Mouse (Mus musculus) spleen, adult 2 months (tissue): Measurements from ENCODE around the gene Syndig1. TPM values are rescaled to one million over a fixed set of nuclear protein-coding genes. Genes with fewer than 3 reads are reported as not detected.

Experiments used
- DNase-seq, 2 experiments: peaks; one replicate each; pipeline versions ENCODE4 v3.0.0 to v3.0.0-alpha.2; 2012 to 2021; ENCODE audit warnings: low spot score in 2 of 2, low read depth in 1 of 2
- H3K27ac ChIP-seq: fragments of 200-500 bp; 2 replicates; pipeline ENCODE4 v1.5.1; 2012; ENCODE audit warnings: low read length, inconsistent platforms; ENCODE audit not compliant: insufficient read depth
- H3K27me3 ChIP-seq: fragments of 200-500 bp; 2 replicates; pipeline ENCODE4 v1.6.1; 2012; ENCODE audit warnings: mild to moderate bottlenecking, moderate library complexity, low read length, inconsistent platforms; ENCODE audit not compliant: control insufficient read depth, insufficient read depth
- H3K36me3 ChIP-seq: fragments of 200-500 bp; 2 replicates; pipeline ENCODE4 v1.6.1; 2012; ENCODE audit warnings: mild to moderate bottlenecking, low read length, inconsistent platforms; ENCODE audit not compliant: control insufficient read depth, insufficient read depth
- H3K4me1 ChIP-seq: fragments of 200-500 bp; 2 replicates; pipeline ENCODE4 v1.6.1; 2011; ENCODE audit warnings: inconsistent platforms; ENCODE audit not compliant: control insufficient read depth, insufficient read depth, insufficient read length
- H3K4me3 ChIP-seq: fragments of 200-500 bp; 2 replicates; pipeline ENCODE4 v1.5.1; 2011; ENCODE audit warnings: mild to moderate bottlenecking, inconsistent platforms; ENCODE audit not compliant: insufficient read depth, insufficient read length; ENCODE audit errors: extremely low read depth
- CTCF ChIP-seq: fragments of 200-500 bp; IDR thresholded peaks from 2 replicates; pipeline ENCODE4 v1.5.1; 2011; ENCODE audit warnings: mild to moderate bottlenecking, inconsistent platforms; ENCODE audit not compliant: insufficient read depth, insufficient read length, insufficient replicate concordance; ENCODE audit errors: extremely low read depth
- POLR2A ChIP-seq: fragments of 200-500 bp; IDR thresholded peaks from 2 replicates; pipeline ENCODE4 v1.6.1; 2011; ENCODE audit warnings: low read depth, low read length, inconsistent platforms
- WGBS: fragments of 180-500 bp; shearing (Covaris S2); methylation state at CpG from one replicate; pipeline ENCODE4 v1.1.7; 2018; 5-methylcytosine and 5-hydroxymethylcytosine counted together
- polyA plus RNA-seq: library from polyadenylated mRNA; depleted of rRNA; stranded (reverse); fragments of >200 nt; gene quantifications from 2 replicates; pipeline ENCODE4 v1.2.3, GENCODE M21; 2012

Gene Syndig1
- polyA plus RNA-seq, 1 experiment = not detected

DNA sequence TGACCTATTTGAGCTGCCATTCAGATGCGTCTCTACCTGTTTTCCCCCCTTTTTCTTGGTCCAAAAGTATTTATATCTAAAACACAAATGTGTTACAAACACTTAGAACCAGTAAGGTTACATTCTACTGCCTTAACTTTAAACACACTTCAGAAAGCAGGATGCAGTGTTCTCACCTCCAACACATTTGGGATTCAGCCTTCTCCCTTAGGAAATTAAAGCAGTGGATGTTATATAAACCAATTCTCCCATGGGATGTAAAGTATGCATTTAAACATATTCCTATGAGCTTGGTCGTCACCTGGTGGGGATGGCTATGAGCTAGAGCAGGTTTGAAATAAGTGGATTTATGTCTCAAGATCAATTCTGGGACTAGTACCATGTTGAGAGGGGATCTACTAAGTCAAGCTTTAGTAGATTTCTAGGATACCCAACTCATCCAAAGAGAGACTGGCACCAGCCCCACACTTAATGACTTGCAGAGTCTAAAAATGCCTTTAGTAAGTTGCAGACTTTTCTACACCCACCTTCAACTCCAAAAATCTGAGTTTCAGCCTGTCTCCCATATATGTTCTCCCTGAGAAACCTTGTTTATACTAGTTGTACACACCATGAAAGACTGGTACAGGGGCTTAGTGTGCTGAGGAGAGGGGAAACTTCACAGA lies 7.6 kb downstream of the Syndig1 start:
- Histone ChIP-seq H3K27ac (no peak overlapping the region), H3K27me3 (no peaks in the 10 kb centered on the region), H3K4me1 (no peaks in the 10 kb centered on the region), H3K4me3 (no peak overlapping the region), H3K36me3 (no peaks in the 10 kb centered on the region)
- TF ChIP-seq CTCF (no peak), POLR2A (no peak)
- DNase-seq = no peak
- 81% methylated on average over 2 of the region's 2 CpGs for WGBS

DNA sequence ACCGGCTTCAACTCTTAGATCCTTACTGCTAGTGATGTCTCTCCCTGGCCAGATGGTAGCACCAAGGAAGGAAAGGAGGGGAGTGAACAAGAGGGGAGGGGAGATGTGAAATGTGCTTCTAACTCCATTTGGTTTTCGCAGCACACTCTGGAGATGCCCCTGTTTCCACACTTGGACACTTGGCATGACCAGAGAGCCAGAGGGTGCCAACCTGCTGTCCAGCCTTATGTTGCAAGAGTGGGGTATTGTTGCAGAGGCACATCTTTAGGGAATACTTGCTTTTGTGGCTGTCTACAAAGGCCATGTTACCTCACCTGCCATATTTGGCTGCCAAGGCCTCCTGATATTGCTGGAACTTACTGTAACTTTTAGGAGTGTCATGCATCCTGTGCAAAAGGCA lies 10.7 kb downstream of the Syndig1 start:
- no peaks in the 10 kb centered on the region for H3K4me1 ChIP-seq
- no peak overlapping the region for H3K4me3 ChIP-seq
- TF ChIP-seq CTCF = no peak
- no peak for TF ChIP-seq POLR2A
- H3K36me3 ChIP-seq = no peaks in the 10 kb centered on the region
- no peaks in the 10 kb centered on the region for H3K27me3 ChIP-seq
- no peak overlapping the region for H3K27ac ChIP-seq
- no peak for DNase-seq
- WGBS = 82% methylated on average over 2 of the region's 2 CpGs

DNA sequence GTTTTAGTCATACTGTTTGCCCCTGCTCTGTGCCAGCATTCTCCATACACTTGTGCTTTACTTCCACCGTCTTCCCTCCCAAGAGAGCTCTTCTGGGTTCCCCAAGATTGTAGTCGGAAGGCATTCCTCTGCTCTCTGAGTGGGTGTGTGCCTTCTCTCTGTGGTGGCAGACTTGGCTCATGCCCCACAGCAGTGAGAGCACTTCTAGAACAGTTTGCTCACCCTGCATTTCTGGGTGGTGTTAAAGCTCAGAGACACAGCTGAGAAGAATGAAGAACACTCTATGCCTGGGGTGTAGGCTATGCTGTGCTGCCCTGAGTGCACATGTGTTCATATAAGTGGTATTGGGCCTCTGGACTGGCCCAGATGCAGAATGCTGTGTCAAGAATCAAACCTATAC lies 15.6 kb downstream of the Syndig1 start:
- H3K36me3 ChIP-seq = no peaks in the 10 kb centered on the region
- H3K4me3 ChIP-seq = no peak overlapping the region
- 69% methylated on average over 2 of the region's 2 CpGs for WGBS
- no peak for DNase-seq
- H3K27ac ChIP-seq = no peak overlapping the region
- TF ChIP-seq POLR2A (no peak), CTCF (no peak)
- H3K27me3 ChIP-seq = no peaks in the 10 kb centered on the region
- H3K4me1 ChIP-seq = no peaks in the 10 kb centered on the region

DNA sequence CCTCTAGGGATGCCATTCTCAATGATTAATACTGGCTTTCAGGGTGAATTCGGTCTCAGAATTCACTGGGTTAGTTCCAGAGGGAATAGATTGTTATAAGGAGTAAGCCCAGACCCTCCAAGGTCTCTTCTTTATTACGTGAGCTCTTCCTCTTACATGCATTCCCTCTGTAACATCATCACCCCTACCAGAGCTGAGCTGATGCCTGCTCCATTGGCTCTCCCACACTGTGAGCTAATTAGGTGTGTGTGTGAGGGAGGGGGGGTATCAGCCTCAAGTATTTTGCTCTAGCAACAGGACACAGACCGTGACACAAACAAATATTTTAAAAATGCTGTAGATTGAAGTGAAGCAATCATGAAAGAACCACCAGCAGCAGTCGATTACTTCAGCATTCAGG lies 19.8 kb downstream of the Syndig1 start:
- Histone ChIP-seq H3K27ac (no peak overlapping the region), H3K36me3 (no peaks in the 10 kb centered on the region), H3K4me3 (no peak overlapping the region), H3K27me3 (no peaks in the 10 kb centered on the region), H3K4me1 (no peaks in the 10 kb centered on the region)
- TF ChIP-seq CTCF = no peak
- TF ChIP-seq POLR2A = no peak
- no peak for DNase-seq
- 56% methylated on average over 4 of the region's 4 CpGs for WGBS

DNA sequence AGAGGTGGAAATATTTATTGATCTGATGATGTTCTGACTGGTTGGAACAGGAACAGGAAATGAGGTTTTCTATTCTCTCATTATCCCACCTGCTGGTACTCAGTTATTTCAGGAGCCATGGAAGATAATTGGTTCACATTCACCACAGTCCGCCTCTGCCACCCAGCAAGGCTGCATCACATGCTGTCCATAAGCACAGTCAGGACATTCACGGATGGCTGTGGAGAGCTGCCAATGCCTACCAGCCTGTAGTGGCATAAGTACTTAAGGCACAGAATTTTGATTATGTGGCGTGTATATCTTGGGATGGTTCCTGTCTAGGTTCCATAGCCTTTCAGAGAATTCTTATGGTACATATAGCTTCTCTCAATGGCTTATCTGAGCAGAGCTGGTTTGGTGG lies 32.0 kb downstream of the Syndig1 start:
- DNase-seq = no peak
- Histone ChIP-seq H3K36me3 (no peaks in the 10 kb centered on the region), H3K4me3 (no peak overlapping the region), H3K27me3 (no peaks in the 10 kb centered on the region), H3K27ac (no peak overlapping the region), H3K4me1 (no peaks in the 10 kb centered on the region)
- WGBS = 90% methylated on average over 3 of the region's 3 CpGs
- TF ChIP-seq POLR2A (no peak), CTCF (no peak)

DNA sequence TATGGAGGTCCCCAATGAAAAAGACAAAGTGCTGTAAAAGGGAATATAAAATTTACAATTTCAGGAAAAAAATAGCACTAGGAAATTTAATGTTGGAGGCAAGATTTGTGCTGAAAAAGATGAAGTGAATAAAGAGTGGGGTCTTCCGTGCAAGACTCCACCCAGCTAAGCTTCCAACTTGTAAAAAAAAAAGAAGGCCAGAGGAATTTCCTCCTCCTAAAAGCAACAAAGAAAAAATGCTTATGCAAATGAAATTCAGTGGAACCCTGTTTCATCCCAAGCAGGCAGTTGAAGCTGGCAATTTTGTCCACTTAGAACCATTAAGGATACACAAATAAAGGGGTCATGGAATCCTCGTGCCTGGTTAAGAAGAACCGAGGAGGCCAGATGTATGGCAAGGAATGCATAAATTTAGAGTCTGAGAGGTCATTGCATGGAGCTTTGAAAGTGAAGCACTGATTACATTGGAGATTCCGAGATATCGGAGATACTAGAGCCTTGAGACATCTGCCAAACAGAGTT lies 37.0 kb downstream of the Syndig1 start:
- H3K4me3 ChIP-seq = no peak overlapping the region
- no peak for DNase-seq
- H3K36me3 ChIP-seq = no peaks in the 10 kb centered on the region
- 79% methylated on average over 5 of the region's 5 CpGs for WGBS
- no peaks in the 10 kb centered on the region for H3K27me3 ChIP-seq
- TF ChIP-seq POLR2A (no peak), CTCF (no peak)
- H3K27ac ChIP-seq = no peak overlapping the region
- H3K4me1 ChIP-seq = no peaks in the 10 kb centered on the region

DNA sequence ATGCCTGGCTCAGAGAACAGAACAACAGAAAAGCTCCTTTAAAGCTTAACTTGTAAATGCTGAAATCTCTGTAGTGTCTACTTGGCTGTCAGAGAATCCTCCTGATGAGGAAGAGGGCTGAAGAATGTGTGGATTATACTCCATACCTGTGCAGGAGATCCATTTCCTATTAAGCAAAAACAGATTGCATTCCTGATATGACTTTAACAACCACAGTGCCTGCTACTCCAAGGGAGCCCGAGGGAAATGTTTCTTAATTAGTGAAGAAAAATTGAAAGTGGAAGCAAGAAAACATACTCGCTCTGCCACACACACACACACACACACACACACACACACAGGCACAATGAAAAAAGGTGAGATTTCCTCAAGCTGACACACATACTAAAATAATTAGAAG lies 41.5 kb downstream of the Syndig1 start:
- TF ChIP-seq CTCF = no peak
- TF ChIP-seq POLR2A = no peak
- DNase-seq = no peak
- 84% methylated on average over 2 of the region's 2 CpGs for WGBS
- H3K27me3 ChIP-seq = no peaks in the 10 kb centered on the region
- no peak overlapping the region for H3K4me3 ChIP-seq
- H3K27ac ChIP-seq = no peak overlapping the region
- no peaks in the 10 kb centered on the region for H3K36me3 ChIP-seq
- H3K4me1 ChIP-seq = no peaks in the 10 kb centered on the region
